Mouse (Mus musculus): ENCODE data around the gene Aldh9a1. TPM values are rescaled to one million over a fixed set of nuclear protein-coding genes. Genes with fewer than 3 reads are reported as not detected.

Aldh9a1 gene
- polyA plus RNA-seq, 1 experiment from 2014 or later: 83.3 TPM

DNA sequence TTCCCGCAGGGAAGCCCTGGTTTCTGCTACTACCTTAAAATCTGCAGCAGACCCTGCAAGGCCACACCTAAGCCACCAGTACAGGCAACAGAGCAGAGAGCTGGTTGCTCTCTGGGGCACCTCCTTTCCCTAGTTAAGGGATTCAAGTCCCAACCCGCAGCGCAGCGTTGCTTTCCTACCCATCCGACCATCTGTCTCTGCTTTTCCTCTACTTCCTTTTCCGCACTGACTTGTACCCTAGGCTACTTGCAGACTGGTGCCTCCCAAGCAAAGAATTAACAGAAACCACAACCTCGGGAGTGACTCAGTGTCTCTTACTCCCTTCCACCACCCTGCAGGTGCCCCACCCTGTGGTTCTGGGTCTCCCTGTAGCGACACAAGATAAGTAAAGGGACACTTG, 42.9 kb downstream of the Aldh9a1 start:
- H3K4me1 ChIP-seq (replicated peaks; ENCODE audit: control insufficient read depth, insufficient read depth, low read length): peaks cover 6% of the 10 kb centered on the region; the same call in 1 of the 2 replicates
- H3K9ac ChIP-seq (ENCODE audit: low read length): peak overlapping the region; percentile 73
- ATAC-seq (replicated peaks; ENCODE audit: low FRiP score, low TSS enrichment, low read depth) (no peak), DNase-seq (ENCODE audit: low spot score) (peak; percentile 65)
- H3K36me3 ChIP-seq (ENCODE audit: control insufficient read depth, insufficient read depth, low read length): no peaks in the 10 kb centered on the region
- H3K27ac ChIP-seq (ENCODE audit: low read depth): peak overlapping the region; percentile 86
- peak overlapping the region; percentile 78 for H3K4me2 ChIP-seq (ENCODE audit: low read length)
- H3K4me3 ChIP-seq (ENCODE audit: low read depth, low read length): peak overlapping the region; percentile 67
- H3K9me3 ChIP-seq (ENCODE audit: control insufficient read depth, low read length): no peaks in the 10 kb centered on the region
- no peaks in the 10 kb centered on the region for H3K27me3 ChIP-seq (replicated peaks; ENCODE audit: control insufficient read depth, insufficient read depth, low read length)
- 7% methylated on average over 8 of the region's 8 CpGs for WGBS

GRCm38 (mm10) chr1:167393281-167393680, 43.5 kb downstream of the Aldh9a1 start:
- Histone ChIP-seq H3K9me3 (ENCODE audit: control insufficient read depth, low read length) (no peaks in the 10 kb centered on the region), H3K27me3 (replicated peaks; ENCODE audit: control insufficient read depth, insufficient read depth, low read length) (no peaks in the 10 kb centered on the region), H3K4me3 (ENCODE audit: low read depth, low read length) (peak overlapping the region; percentile 67), H3K9ac (ENCODE audit: low read length) (peak overlapping the region; percentile 73), H3K4me2 (ENCODE audit: low read length) (peak overlapping the region; percentile 78), H3K27ac (ENCODE audit: low read depth) (peak overlapping the region; percentile 86), H3K36me3 (ENCODE audit: control insufficient read depth, insufficient read depth, low read length) (no peaks in the 10 kb centered on the region), H3K4me1 (replicated peaks; ENCODE audit: control insufficient read depth, insufficient read depth, low read length) (peaks cover 6% of the 10 kb centered on the region; the same call in 1 of the 2 replicates)
- WGBS: under 1% methylated on average over 15 of the region's 15 CpGs
- ATAC-seq (replicated peaks; ENCODE audit: low FRiP score, low TSS enrichment, low read depth) (peak; percentile 45), DNase-seq (ENCODE audit: low spot score) (no peak)

- Histone ChIP-seq H3K9me3 (ENCODE audit: control insufficient read depth, low read length) (no peaks in the 10 kb centered on the region), H3K36me3 (ENCODE audit: control insufficient read depth, insufficient read depth, low read length) (no peaks in the 10 kb centered on the region), H3K4me1 (replicated peaks; ENCODE audit: control insufficient read depth, insufficient read depth, low read length) (peaks cover 6% of the 10 kb centered on the region; the same call in 1 of the 2 replicates), H3K4me3 (ENCODE audit: low read depth, low read length) (peak within 1 kb of the TSS; percentile 67), H3K4me2 (ENCODE audit: low read length) (peak within 1 kb of the TSS; percentile 78), H3K27me3 (replicated peaks; ENCODE audit: control insufficient read depth, insufficient read depth, low read length) (no peaks in the 10 kb centered on the region), H3K9ac (ENCODE audit: low read length) (peak within 1 kb of the TSS; percentile 73), H3K27ac (ENCODE audit: low read depth) (peak within 1 kb of the TSS; percentile 86)
- under 1% methylated on average over 45 of the region's 45 CpGs for WGBS
- ATAC-seq (replicated peaks; ENCODE audit: low FRiP score, low TSS enrichment, low read depth) (peak; percentile 97), DNase-seq (ENCODE audit: low spot score) (peak; percentile 99)
Observed at GRCm38 (mm10) chr1:167393683-167394492, 44.1 kb downstream of the Aldh9a1 start, which contains the start of gene Mgst3. Gene Mgst3 (minus strand): TSS chr1:167393841.

DNA sequence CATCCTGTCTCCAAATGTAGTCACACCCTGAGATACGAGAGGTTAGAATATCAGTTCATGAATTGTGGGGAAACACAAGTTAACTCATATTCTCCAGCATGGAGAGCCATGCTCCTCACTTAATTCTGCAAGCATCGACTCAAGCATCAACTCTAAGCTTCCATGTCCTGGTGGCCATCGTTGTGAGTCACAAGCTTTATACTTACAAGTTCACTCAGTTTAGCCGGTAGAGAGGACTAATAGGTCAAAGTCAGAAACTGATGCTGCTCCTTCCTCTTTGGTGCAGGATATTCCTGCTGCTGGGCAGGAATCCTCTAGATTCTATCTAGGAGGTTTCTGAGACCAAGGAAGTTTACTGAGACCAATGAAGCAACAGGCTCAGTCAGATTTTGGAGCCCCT, 55.4 kb downstream of the Aldh9a1 start:
- Histone ChIP-seq H3K9me3 (ENCODE audit: control insufficient read depth, low read length) (no peaks in the 10 kb centered on the region), H3K9ac (ENCODE audit: low read length) (no peak overlapping the region), H3K36me3 (ENCODE audit: control insufficient read depth, insufficient read depth, low read length) (no peaks in the 10 kb centered on the region), H3K27me3 (replicated peaks; ENCODE audit: control insufficient read depth, insufficient read depth, low read length) (0 out of 2 replicates have a peak, but pooled peaks cover 3% of the 10 kb centered on the region), H3K4me1 (replicated peaks; ENCODE audit: control insufficient read depth, insufficient read depth, low read length) (no peaks in the 10 kb centered on the region), H3K4me3 (ENCODE audit: low read depth, low read length) (no peak overlapping the region), H3K4me2 (ENCODE audit: low read length) (no peak overlapping the region), H3K27ac (ENCODE audit: low read depth) (no peak overlapping the region)
- DNase-seq (ENCODE audit: low spot score) (no peak), ATAC-seq (replicated peaks; ENCODE audit: low FRiP score, low TSS enrichment, low read depth) (no peak)
- WGBS: 81% methylated on average over 4 of the region's 4 CpGs

GRCm38 (mm10) chr1:167409601-167410000, 59.8 kb downstream of the Aldh9a1 start:
- Histone ChIP-seq H3K4me3 (ENCODE audit: low read depth, low read length) (no peak overlapping the region), H3K9me3 (ENCODE audit: control insufficient read depth, low read length) (no peaks in the 10 kb centered on the region), H3K9ac (ENCODE audit: low read length) (no peak overlapping the region), H3K27me3 (replicated peaks; ENCODE audit: control insufficient read depth, insufficient read depth, low read length) (0 out of 2 replicates have a peak, but pooled peaks cover 3% of the 10 kb centered on the region), H3K27ac (ENCODE audit: low read depth) (no peak overlapping the region), H3K4me2 (ENCODE audit: low read length) (no peak overlapping the region), H3K36me3 (ENCODE audit: control insufficient read depth, insufficient read depth, low read length) (no peaks in the 10 kb centered on the region), H3K4me1 (replicated peaks; ENCODE audit: control insufficient read depth, insufficient read depth, low read length) (no peaks in the 10 kb centered on the region)
- ATAC-seq (replicated peaks; ENCODE audit: low FRiP score, low TSS enrichment, low read depth) (no peak), DNase-seq (ENCODE audit: low spot score) (no peak)
- WGBS: 83% methylated on average over 4 of the region's 4 CpGs

DNA sequence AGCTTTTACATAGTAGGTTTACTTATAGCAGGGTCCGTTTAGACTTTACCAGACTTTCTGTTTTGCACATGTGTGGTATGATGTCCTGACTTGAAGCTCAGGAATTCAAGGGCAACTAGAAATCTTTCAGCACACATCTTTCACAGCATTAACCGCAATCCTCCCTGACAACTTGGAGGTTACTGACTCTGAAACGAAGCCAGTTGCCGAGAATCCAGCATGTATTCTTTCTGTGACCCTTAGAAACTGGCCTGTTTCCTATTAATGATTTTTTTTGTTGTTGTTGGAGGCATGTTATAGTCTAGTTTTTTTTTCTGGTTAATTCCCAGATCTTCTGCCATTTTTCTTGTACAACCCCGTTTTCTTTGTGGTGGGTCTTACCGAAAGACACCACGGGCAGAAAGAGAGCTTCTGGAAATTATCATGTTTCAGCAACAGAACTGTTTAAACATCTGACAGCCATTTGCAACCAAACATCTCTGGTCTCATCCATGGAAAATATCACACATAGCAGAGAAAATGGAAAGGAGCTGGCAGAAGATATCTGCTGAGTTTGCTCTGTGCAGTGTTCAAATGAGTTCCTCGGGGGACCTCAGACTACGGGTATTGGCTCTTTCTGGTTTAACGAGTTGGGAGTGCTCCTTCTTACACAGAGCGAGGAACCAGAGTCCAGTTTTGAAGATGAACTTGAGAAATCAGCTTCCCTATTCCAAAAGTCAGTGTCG, 62.4 kb downstream of the Aldh9a1 start:
- no peak overlapping the region for H3K9ac ChIP-seq (ENCODE audit: low read length)
- no peaks in the 10 kb centered on the region for H3K9me3 ChIP-seq (ENCODE audit: control insufficient read depth, low read length)
- 36% methylated on average over 12 of the region's 12 CpGs for WGBS
- H3K27ac ChIP-seq (ENCODE audit: low read depth): no peak overlapping the region
- no peaks in the 10 kb centered on the region for H3K4me1 ChIP-seq (replicated peaks; ENCODE audit: control insufficient read depth, insufficient read depth, low read length)
- ATAC-seq (replicated peaks; ENCODE audit: low FRiP score, low TSS enrichment, low read depth) (no peak), DNase-seq (ENCODE audit: low spot score) (no peak)
- no peak overlapping the region for H3K4me3 ChIP-seq (ENCODE audit: low read depth, low read length)
- no peaks in the 10 kb centered on the region for H3K27me3 ChIP-seq (replicated peaks; ENCODE audit: control insufficient read depth, insufficient read depth, low read length)
- H3K36me3 ChIP-seq (ENCODE audit: control insufficient read depth, insufficient read depth, low read length): no peaks in the 10 kb centered on the region
- H3K4me2 ChIP-seq (ENCODE audit: low read length): no peak overlapping the region

- ATAC-seq (replicated peaks; ENCODE audit: low FRiP score, low TSS enrichment, low read depth): no peak
- Histone ChIP-seq H3K27ac (ENCODE audit: low read depth) (no peak overlapping the region), H3K9ac (ENCODE audit: low read length) (no peak overlapping the region), H3K36me3 (ENCODE audit: control insufficient read depth, insufficient read depth, low read length) (no peaks in the 10 kb centered on the region), H3K9me3 (ENCODE audit: control insufficient read depth, low read length) (no peaks in the 10 kb centered on the region), H3K27me3 (replicated peaks; ENCODE audit: control insufficient read depth, insufficient read depth, low read length) (no peaks in the 10 kb centered on the region), H3K4me2 (ENCODE audit: low read length) (no peak overlapping the region), H3K4me3 (ENCODE audit: low read depth, low read length) (no peak overlapping the region), H3K4me1 (replicated peaks; ENCODE audit: control insufficient read depth, insufficient read depth, low read length) (no peaks in the 10 kb centered on the region)
- DNase-seq (ENCODE audit: low spot score): peak; percentile 89
- WGBS: 4% methylated on average over 7 of the region's 7 CpGs
Observed at GRCm38 (mm10) chr1:167414846-167415245, 65.1 kb downstream of the Aldh9a1 start.
